Mouse (Mus musculus) bone marrow macrophage, adult 2 months (primary cell): ENCODE measurements around the gene Egln3. TPM values are rescaled to one million over a fixed set of nuclear protein-coding genes. Genes with fewer than 3 reads are reported as not detected.

ENCODE experiments used
- H3K27ac ChIP-seq: 2 replicates; pipeline ENCODE4 v1.5.1; 2012; ENCODE audit warnings: low read depth, low read length; ENCODE audit not compliant: insufficient read depth
- H3K4me1 ChIP-seq: 2 replicates; pipeline ENCODE4 v1.6.1; 2012; ENCODE audit warnings: low read length; ENCODE audit not compliant: control insufficient read depth, insufficient read depth
- H3K4me3 ChIP-seq: 2 replicates; pipeline ENCODE4 v1.5.1; 2012; ENCODE audit warnings: mild to moderate bottlenecking, low read length, moderate library complexity; ENCODE audit not compliant: insufficient read depth
- CTCF ChIP-seq: IDR thresholded peaks from 2 replicates; pipeline ENCODE4 v1.5.1; 2012; ENCODE audit warnings: low read depth, mild to moderate bottlenecking, low read length, moderate library complexity
- POLR2A ChIP-seq: IDR thresholded peaks from 2 replicates; pipeline ENCODE4 v1.6.1; 2012; ENCODE audit warnings: mild to moderate bottlenecking, low read depth, low read length, borderline replicate concordance
- polyA plus RNA-seq: library from polyadenylated mRNA; stranded (reverse); fragments of >200 nt; gene quantifications from 2 replicates; pipeline ENCODE4 v1.2.4, GENCODE M21; 2012; ENCODE audit not compliant: missing spikeins, insufficient read depth, insufficient read length

The Egln3 gene
- polyA plus RNA-seq, 1 experiment: 2.5 TPM

DNA sequence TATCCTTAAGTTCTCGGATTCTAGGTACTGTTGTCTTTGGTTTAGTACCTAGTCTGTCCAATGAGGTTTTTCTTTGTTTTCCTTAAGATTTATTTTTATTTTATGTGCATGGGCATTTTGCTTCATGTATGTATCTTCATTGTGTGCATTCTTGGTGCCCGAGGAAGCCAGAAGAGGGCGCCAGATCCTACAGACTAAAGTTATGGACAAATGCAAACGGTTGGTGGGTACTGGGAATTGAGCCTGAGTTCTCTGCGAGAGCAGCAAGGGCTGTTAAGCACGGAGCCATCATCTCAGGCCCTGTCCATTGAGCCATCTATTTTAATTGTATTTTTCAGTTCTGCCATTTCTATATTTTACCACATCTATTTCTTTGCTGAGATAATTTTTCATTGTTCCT lies 35.9 kb downstream of the Egln3 start:
- TF ChIP-seq POLR2A (no peak), CTCF (peak; percentile 32; the same call in 1 of the 2 replicates)
- Histone ChIP-seq H3K4me1 (no peaks in the 10 kb centered on the region), H3K27ac (no peak overlapping the region), H3K4me3 (no peak overlapping the region)

GRCm38 (mm10) chr12:54164724-54165050 lies 39.0 kb downstream of the Egln3 start:
- Histone ChIP-seq H3K27ac (no peak overlapping the region), H3K4me1 (peaks cover 4% of the 10 kb centered on the region; the same call in 1 of the 2 replicates), H3K4me3 (no peak overlapping the region)

DNA sequence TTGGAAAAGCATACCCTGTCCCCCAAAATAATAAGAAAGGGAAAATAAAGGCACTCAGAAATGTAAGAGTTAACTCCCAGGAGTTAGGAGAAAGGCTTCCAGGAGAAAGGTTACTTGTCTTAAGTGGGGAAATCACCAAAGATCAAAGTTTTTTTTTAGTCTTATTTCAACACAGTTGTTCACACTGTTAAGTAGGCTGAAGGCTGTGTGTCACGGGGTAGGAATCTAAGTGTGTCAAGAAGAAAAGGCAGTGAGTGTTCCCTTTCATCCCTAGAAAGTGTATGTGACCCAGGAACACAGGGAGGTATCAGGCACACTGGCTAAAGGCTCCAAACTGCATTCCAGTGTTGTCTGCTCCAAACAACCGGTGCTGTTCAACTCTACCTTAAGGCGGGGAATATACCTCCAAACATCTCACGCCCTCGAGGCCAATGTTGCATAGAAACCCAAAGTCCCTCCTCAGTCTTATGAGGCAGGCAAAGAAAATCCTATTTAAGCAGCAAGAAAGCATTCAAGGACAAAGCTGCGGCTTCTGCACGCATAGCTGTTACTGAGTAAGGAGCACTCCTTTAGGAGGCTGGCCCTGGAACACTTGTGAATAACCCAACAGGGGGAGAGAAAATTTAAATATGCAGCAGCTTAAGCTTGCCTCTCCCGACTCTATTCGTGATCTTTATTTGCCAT lies 39.5 kb downstream of the Egln3 start:
- TF ChIP-seq POLR2A (no peak), CTCF (no peak)
- Histone ChIP-seq H3K4me1 (peaks cover 4% of the 10 kb centered on the region; the same call in 1 of the 2 replicates), H3K27ac (no peak overlapping the region), H3K4me3 (no peak overlapping the region)

More at GRCm38 (mm10) chr12:54164724-54165050, 39.0 kb downstream of the Egln3 start:
- TF ChIP-seq CTCF (no peak), POLR2A (no peak)

DNA sequence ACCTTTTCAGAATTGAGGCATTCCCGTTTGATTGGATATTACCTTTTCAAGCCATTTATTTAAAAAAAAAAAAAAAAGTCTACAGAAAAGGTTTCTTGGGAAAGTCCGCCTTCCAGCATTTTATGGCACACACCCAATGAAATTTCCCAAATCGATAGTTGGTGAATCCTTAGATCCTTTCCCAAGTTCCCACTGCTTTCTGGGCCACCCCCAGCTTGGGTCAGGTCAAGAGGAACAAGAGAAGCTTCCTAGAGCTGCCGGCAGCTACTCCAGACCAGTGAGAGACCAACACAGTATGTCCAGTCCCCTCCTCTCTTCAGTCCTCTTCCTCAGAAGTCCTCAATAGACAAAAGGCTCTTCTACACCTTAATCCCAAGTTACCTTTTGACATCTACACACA lies 40.5 kb downstream of the Egln3 start:
- peak overlapping the region; percentile 27; the same call in 1 of the 2 replicates for H3K4me3 ChIP-seq
- H3K27ac ChIP-seq: no peak overlapping the region
- peaks cover 4% of the 10 kb centered on the region; the same call in 1 of the 2 replicates for H3K4me1 ChIP-seq
- no peak for TF ChIP-seq POLR2A
- TF ChIP-seq CTCF: no peak

DNA sequence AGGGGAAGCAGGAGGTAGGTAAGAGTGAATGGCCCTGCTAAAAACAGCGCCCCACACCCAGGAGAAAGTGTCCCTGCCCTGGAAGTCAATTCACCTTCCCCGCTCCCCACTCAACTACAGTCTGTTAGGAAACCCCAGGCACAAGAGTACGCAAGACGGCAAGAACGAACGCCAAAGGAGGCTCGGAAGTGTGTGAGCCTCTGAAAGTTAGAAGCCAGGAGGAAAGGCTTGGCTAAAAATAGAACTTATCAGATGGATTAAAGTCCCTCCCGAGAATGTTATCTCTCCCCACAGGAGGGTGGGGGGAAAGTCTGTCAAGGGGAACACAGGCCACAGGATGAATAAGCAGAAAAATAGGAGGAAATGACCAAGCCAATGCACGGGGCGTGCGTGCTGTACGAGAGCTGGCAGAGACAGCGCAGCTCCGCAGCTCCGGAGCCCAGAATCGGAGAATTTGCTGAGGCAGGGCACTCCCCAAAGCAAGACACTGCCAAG lies 41.0 kb downstream of the Egln3 start:
- H3K4me3 ChIP-seq: peak overlapping the region; percentile 27
- TF ChIP-seq POLR2A: no peak
- TF ChIP-seq CTCF: no peak
- peaks cover 4% of the 10 kb centered on the region; the same call in 1 of the 2 replicates for H3K4me1 ChIP-seq
- H3K27ac ChIP-seq: no peak overlapping the region

- no peak overlapping the region for H3K27ac ChIP-seq
These were observed 42.0 kb downstream of the Egln3 start for GRCm38 (mm10) chr12:54161468-54162202.

GRCm38 (mm10) chr12:54160279-54160678 lies 43.4 kb downstream of the Egln3 start:
- TF ChIP-seq CTCF (no peak), POLR2A (no peak)
- Histone ChIP-seq H3K27ac (no peak overlapping the region), H3K4me3 (no peak overlapping the region), H3K4me1 (peaks cover 4% of the 10 kb centered on the region; the same call in 1 of the 2 replicates)

More at GRCm38 (mm10) chr12:54161468-54162202, 42.0 kb downstream of the Egln3 start:
- peaks cover 4% of the 10 kb centered on the region; the same call in 1 of the 2 replicates for H3K4me1 ChIP-seq
- no peak for TF ChIP-seq CTCF
- TF ChIP-seq POLR2A: no peak
- no peak overlapping the region for H3K4me3 ChIP-seq

DNA sequence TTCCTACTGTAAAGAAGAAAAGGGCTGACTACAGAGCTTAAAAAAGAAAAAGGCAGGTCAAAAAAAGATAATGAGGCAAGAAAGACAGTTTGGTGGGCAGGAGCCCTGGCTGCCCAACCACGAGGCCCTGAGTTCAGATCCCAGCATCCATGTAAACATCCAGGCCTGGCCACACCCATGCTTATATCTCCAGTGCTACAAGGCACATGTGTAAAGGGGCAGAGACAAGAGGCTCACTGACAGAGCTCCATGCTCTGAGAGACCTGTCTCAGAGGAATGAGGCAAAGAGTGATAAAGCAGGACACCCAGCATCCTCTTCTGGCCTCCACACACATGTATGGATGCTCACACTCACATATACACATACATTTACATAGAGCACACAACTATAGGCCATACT lies 48.9 kb downstream of the Egln3 start:
- no peak for TF ChIP-seq CTCF
- no peak for TF ChIP-seq POLR2A
- H3K4me3 ChIP-seq: no peak overlapping the region
- H3K4me1 ChIP-seq: no peaks in the 10 kb centered on the region
- no peak overlapping the region for H3K27ac ChIP-seq

GRCm38 (mm10) chr12:54146943-54147556 lies 56.6 kb downstream of the Egln3 start:
- no peaks in the 10 kb centered on the region for H3K4me1 ChIP-seq
- TF ChIP-seq CTCF (no peak), POLR2A (no peak)
- no peak overlapping the region for H3K27ac ChIP-seq
- H3K4me3 ChIP-seq: no peak overlapping the region
